Mouse (Mus musculus) urinary bladder, adult 2 months (tissue): ENCODE results near the gene Car8. TPM values are rescaled to one million over a fixed set of nuclear protein-coding genes. Genes with fewer than 3 reads are reported as not detected.

ENCODE experiments used
- DNase-seq: peaks from one replicate; pipeline ENCODE4 v3.0.0; 2022; ENCODE audit warnings: low spot score
- polyA plus RNA-seq: library from polyadenylated mRNA; depleted of rRNA; stranded (reverse); fragments of >200 nt; gene quantifications from 2 replicates; pipeline ENCODE4 v1.2.3, GENCODE M21; 2012; rRNA removed

Gene Car8
- polyA plus RNA-seq = 0.62 and 1.2 TPM in 2 replicates

GRCm38 (mm10) chr4:8238560-8239305 lies at the start of gene Car8:
Gene Car8 (minus strand): TSS chr4:8239041.
- DNase-seq = peak; percentile 21

- DNase-seq = no peak
Observed at GRCm38 (mm10) chr4:8284934-8285333, 46.1 kb upstream of the Car8 start.

- DNase-seq = no peak
Observed at GRCm38 (mm10) chr4:8278159-8278558, 39.3 kb upstream of the Car8 start.

- no peak for DNase-seq
Observed at GRCm38 (mm10) chr4:8249805-8250204, 11.0 kb upstream of the Car8 start.

GRCm38 (mm10) chr4:8245495-8246063 lies 6.7 kb upstream of the Car8 start:
- no peak for DNase-seq

DNA sequence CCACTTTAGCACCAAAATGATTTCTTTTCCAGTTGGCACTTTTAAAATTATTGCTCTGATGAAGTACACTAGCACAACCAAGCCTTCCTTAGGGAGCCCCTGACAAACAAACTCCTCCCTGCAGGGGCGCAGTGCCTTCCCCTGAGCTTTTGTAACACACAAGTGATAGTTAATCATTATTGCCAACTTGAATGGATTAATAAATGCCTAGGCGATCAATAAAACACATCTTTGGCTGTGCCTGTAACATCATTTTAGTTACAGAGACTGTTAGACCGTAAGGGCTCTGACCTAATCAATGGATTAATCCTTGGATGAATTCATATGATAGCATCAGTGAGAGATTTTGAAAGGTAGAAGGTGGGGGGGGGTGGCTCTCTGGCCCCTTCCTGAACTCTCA lies 6.2 kb upstream of the Car8 start:
- DNase-seq = no peak

DNA sequence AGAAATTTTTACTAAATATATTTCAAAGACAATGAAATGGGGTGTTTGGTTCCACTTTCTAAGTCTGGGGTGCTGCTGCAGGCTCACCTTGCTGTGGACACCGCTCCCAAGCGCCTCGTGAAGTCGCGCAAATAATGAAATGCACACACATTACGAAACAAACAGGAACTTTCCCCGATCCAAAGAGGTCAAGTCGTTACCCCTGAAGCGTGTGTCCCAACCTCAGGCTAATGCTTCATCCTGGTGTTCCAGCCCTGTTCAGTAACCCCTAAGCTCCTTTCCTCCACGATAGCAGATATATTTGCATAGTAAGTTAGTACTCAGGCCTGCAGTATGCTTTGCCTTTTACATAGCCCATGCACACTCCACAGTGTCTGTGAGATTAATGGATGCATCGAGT lies 858 bp upstream of the Car8 start:
- DNase-seq = no peak

DNA sequence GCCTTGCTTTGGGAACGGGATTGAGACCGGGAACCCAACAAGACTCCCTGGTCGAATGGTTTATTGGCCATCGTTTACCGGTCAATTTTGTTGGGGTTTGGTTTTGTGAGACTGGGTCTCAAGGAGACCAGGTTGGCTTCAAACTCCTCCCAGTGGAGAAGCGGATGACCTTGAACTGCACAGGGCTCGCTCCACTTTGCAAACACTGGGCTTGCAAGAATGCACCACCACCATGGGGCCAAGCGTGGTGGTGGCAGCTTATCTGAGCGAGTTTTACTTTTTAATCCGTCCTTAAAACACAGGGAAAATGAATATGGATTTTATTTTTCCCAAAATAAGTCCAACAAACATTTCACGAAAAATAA lies 447 bp upstream of the Car8 start:
- no peak for DNase-seq

- DNase-seq = no peak
Observed at GRCm38 (mm10) chr4:8232393-8233111, 6.3 kb downstream of the Car8 start.

DNA sequence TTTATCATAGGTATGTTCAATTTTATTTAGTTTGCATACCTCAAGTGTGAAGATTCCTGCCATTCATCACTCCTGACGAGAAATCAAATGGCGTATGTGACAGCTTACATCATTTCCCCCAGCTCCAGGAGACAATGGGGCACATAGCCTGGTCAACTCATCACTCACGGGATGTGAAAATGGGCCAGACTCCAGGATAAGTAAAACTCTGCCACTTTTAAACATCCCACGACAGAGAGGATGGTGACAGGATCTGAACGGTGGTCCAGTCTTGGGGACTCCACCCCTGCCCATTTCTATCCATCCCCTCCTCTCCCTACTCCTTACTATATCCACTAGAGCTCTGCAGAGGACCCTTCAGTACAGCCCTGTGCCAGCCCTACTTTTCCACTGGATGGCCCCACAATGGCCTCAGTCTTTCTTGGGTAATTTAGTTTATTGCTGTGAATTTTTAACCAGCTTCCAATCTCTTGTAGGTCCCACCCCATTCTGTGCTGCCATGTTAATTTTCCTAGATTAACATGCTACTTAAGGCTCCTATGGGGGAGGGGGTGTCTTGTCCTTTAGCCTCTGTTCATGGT lies 7.5 kb downstream of the Car8 start:
- DNase-seq = no peak

DNA sequence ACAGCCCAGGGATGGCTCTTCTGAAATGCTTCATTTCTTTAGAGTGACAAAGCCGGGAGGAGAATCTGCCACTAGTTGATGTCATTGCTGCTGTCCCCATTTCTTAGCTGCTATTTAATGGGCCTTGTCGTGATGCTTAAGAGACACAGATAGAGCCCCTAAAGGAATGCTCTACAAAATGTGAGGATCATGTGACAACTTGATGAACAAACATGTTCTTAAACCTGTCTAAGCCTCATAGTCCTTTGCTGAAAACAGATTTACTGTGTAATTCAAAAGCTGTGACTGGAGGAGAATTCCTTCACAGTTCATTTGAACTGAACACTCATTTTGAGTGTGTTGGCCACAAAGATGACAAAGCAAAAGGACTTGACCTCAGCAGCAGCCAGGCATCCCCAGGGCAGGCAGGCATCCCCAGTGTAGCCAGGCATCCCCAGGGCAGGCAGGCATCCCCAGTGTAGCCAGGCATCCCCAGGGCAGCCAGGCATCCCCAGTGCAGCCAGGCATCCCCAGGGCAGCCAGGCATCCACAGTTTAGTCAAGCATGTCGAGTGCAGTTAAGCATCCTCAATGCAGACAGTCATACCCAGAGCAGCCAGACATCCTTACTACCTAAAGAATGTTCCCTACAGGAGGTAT lies 9.1 kb downstream of the Car8 start:
- no peak for DNase-seq

- no peak for DNase-seq
Observed at GRCm38 (mm10) chr4:8218941-8219340, 19.9 kb downstream of the Car8 start.

- no peak for DNase-seq
Observed at GRCm38 (mm10) chr4:8218004-8218403, 20.8 kb downstream of the Car8 start.

DNA sequence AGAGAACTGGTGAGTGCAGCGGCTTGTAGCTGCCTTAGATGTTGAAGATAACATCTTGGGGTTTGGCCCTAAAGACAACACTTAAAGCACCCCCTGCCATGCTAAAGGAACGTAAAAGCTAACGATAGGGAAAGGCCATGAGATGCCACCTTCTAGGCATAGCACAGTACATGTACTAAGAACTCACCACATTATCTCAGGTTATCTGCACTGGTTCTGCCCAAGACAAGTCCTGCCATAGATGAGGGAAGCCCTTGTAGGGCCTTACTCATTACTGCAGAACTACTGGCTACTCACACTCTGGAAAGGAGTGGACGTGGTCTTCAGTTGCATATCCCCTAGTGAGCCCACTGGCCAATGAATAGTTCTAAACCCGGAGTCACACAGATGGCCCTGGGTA lies 21.6 kb downstream of the Car8 start:
- no peak for DNase-seq

DNA sequence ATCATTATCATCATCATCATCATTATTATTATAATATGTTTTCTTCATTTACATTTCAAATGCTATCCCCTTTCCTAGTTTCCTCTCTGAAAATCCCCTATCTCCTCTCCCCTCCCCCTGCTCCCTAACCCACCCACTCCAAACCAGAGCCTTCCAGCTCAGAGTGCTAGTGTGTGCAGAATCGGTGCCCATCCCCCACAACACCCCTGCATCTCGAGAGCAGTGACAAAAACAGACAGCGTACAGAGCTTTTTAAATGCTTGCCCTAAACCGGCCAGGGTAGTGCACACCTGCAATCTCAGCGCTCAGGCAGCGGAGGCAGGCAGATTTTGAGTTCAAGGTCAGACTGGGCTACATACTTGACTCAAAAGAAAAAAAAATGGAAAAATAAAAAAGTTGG lies 22.3 kb downstream of the Car8 start:
- no peak for DNase-seq

GRCm38 (mm10) chr4:8213661-8214060 lies 25.2 kb downstream of the Car8 start:
- DNase-seq = no peak

DNA sequence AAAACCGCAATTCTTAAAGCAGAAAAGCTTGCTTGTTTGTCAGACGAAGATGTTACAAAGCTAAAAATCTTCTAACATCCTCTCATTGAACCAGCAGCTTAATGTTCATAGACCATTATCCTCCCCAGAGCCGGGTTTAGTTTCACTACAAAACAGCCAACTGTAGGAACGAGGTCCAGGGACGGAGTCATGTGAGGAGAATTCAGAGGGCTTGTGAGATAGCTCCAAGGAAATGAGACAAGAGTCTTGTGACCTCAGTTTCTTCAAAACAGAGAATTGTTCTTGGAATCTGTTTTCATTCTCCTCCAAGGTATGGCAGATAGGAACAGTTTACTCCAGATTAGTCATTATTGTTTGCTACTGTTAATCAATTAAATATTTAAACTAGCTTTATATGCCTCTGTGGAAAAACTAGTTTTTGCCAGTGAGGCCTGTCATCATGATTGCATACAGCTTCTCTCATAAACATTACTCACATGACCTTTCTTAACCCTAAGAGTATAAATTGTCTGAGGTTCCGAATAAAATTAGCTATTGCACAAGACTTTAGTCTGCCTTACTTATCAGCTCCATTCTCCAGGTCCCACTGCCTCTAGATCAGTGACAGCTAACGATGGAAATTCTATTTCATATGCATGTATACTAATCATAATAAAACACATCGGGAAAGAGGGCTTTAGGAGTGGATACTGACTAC lies 25.8 kb downstream of the Car8 start:
- DNase-seq = no peak

DNA sequence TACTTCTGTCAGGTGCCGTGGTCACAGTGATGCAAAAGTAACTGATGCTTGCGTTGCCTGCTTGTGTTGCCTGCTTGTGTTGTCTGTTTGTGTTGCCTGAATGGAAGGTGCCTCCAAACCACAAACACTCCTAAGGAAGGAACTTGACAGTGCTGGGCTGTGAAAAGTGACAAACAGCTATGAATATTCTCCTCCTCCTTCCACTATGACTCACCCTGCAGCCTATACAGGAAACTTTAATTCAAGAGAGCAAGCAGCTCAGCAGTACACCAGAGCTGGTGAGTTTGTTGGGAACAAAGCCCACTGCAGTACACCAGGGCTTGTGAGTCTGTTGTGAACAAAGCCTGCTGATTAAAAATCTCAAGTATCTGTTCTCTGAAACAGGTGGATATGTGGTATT lies 28.4 kb downstream of the Car8 start:
- no peak for DNase-seq

DNA sequence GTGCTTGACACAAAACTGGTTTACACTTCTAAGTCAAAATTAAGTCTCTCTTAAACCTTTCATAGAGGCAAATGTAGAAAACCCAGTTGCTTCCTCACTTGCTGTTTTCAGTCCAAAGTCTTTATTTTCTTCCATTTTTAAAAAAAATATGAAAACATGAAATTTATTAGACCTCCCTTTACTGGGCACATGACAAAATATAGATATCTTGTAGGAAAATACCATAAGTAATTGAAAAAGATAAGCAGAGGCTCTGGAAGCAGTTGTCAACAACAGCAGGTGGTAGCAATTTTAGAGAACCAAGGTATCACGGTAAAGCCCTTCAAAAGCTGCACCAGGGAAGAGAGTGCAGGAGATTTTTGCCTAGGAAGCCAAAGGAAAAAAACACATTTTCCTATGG lies 30.9 kb downstream of the Car8 start:
- no peak for DNase-seq

GRCm38 (mm10) chr4:8206918-8207573 lies 31.8 kb downstream of the Car8 start:
- no peak for DNase-seq

DNA sequence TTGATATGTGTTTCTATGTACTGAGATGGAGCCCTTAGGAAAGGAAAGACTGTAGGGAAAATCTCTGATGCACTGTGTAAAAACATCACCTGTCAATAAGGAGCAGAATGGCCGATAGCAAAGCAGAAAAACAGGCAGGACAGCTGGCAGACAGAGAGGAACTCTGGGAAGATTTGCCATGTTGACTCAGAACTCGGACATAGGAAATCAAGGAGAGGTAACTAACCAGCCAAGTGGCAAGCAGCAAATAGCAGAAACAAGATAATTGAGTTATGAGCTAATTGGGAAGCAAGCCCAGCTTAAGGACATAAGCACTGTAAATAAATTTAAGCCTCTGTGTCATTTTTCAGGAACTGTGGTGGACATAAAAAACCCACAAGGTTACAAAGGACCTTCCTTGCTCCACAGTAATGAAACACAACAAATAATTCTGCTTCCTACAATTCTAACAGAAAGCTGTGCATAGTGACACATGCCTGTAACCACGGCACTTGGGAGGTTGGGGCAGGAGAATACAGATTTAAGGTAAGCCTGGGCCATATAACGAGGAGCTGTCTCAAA lies 33.7 kb downstream of the Car8 start:
- no peak for DNase-seq
